Mouse (Mus musculus) forebrain, embryonic 14.5 days (tissue): ENCODE data around the gene Itga9. TPM values are rescaled to one million over a fixed set of nuclear protein-coding genes. Genes with fewer than 3 reads are reported as not detected.

Source experiments
- ATAC-seq: fragments of 200-750 bp; cut with Nextera tagmentation; 2 replicates; pipeline ENCODE4 v1.8.0; 2017; ENCODE audit warnings: mild to moderate bottlenecking, moderate library complexity
- DNase-seq: peaks from one replicate; pipeline ENCODE4 v3.0.0-alpha.2; 2015; ENCODE audit warnings: low spot score
- H3K27ac ChIP-seq: fragments of 300-500 bp; sonication (generic); 2 replicates; pipeline ENCODE4 v1.5.1; 2014; ENCODE audit warnings: low read depth, mild to moderate bottlenecking, control low read depth, low read length, moderate library complexity
- H3K27me3 ChIP-seq: fragments of 300-500 bp; sonication (generic); replicated peaks from 2 replicates; pipeline ENCODE4 v1.6.1; 2014; ENCODE audit warnings: low read length, control low read depth, mixed read lengths; ENCODE audit not compliant: control insufficient read depth, insufficient read depth
- H3K36me3 ChIP-seq: fragments of 300-500 bp; sonication (generic); 2 replicates; pipeline ENCODE4 v1.6.1; 2014; ENCODE audit warnings: low read length, control low read depth; ENCODE audit not compliant: control insufficient read depth, insufficient read depth
- H3K4me1 ChIP-seq: fragments of 300-500 bp; sonication (generic); 2 replicates; pipeline ENCODE4 v1.6.1; 2014; ENCODE audit warnings: antibody characterized with exemption, low read length, control low read depth; ENCODE audit not compliant: control insufficient read depth, insufficient read depth
- H3K4me2 ChIP-seq: fragments of 300-500 bp; sonication (generic); 2 replicates; pipeline ENCODE4 v1.6.1; 2014; ENCODE audit warnings: mild to moderate bottlenecking, control low read depth, low read length
- H3K4me3 ChIP-seq: fragments of 300-500 bp; sonication (generic); 2 replicates; pipeline ENCODE4 v1.5.1; 2014; ENCODE audit warnings: low read depth, low read length, control low read depth
- H3K9ac ChIP-seq: fragments of 300-500 bp; sonication (generic); 2 replicates; pipeline ENCODE4 v1.6.1; 2014; ENCODE audit warnings: mild to moderate bottlenecking, low read length, control low read depth, moderate library complexity
- H3K9me3 ChIP-seq: fragments of 300-500 bp; sonication (generic); replicated peaks from 2 replicates; pipeline ENCODE4 v1.6.1; 2016; ENCODE audit warnings: low read length, control low read depth, mixed read lengths; ENCODE audit not compliant: control insufficient read depth
- WGBS: fragments of 180-500 bp; shearing (Covaris S2); extraction: QIAGEN DNeasy Blood & Tissue Kit; methylation state at CpG from one replicate; pipeline ENCODE4 v1.1.7; 2014; 5-methylcytosine and 5-hydroxymethylcytosine counted together
- polyA plus RNA-seq: library from polyadenylated mRNA; unstranded; fragments of >200 nt; fragmentation: Nextera tagmentation; extraction: Ambion mirVana; gene quantifications from 2 replicates; pipeline ENCODE4 v1.2.1, GENCODE M21; 2014

The Itga9 gene
- polyA plus RNA-seq, 1 experiment from 2014 or later = 0.88 TPM

GRCm38 (mm10) chr9:118930611-118931010 is 324.1 kb downstream of the Itga9 start:
- no peak overlapping the region for H3K27ac ChIP-seq
- H3K36me3 ChIP-seq = no peaks in the 10 kb centered on the region
- no peaks in the 10 kb centered on the region for H3K9me3 ChIP-seq
- H3K4me2 ChIP-seq = no peak overlapping the region
- no peak overlapping the region for H3K9ac ChIP-seq
- no peak for DNase-seq
- no peak for ATAC-seq
- H3K27me3 ChIP-seq = no peaks in the 10 kb centered on the region
- no peak overlapping the region for H3K4me3 ChIP-seq
- 78% methylated on average over 9 of the region's 9 CpGs for WGBS
- peaks cover 5% of the 10 kb centered on the region; the same call in 1 of the 2 replicates for H3K4me1 ChIP-seq

GRCm38 (mm10) chr9:118933800-118934199 is 327.3 kb downstream of the Itga9 start:
- Histone ChIP-seq H3K4me2 (no peak overlapping the region), H3K4me1 (no peaks in the 10 kb centered on the region), H3K4me3 (no peak overlapping the region), H3K27ac (no peak overlapping the region), H3K27me3 (no peaks in the 10 kb centered on the region), H3K36me3 (no peaks in the 10 kb centered on the region), H3K9me3 (no peaks in the 10 kb centered on the region), H3K9ac (no peak overlapping the region)
- DNase-seq (no peak), ATAC-seq (no peak)
- WGBS = 93% methylated on average over 9 of the region's 9 CpGs

DNA sequence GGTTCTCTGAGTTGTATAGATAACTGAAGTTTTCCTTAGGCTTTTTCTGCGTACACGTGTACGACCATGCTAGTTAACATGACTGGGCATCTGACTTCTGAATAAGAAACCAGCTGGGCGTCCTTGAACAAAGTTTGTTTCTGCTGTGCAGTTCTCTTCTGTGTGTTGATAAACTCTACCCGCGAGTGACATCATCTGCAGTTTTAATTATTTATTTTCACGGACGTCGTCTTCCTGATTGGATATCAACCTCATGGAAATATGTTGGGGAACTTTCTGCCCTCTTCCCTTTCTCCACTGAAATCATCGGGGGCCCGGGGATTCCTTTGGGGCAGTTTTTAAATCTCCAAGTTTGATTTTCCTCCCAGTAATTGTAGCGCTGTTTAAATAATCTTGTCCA is 327.8 kb downstream of the Itga9 start:
- Histone ChIP-seq H3K36me3 (no peaks in the 10 kb centered on the region), H3K4me2 (no peak overlapping the region), H3K4me1 (no peaks in the 10 kb centered on the region), H3K27ac (no peak overlapping the region), H3K9ac (no peak overlapping the region), H3K4me3 (no peak overlapping the region), H3K27me3 (no peaks in the 10 kb centered on the region), H3K9me3 (no peaks in the 10 kb centered on the region)
- 91% methylated on average over 12 of the region's 12 CpGs for WGBS
- ATAC-seq (no peak), DNase-seq (no peak)

DNA sequence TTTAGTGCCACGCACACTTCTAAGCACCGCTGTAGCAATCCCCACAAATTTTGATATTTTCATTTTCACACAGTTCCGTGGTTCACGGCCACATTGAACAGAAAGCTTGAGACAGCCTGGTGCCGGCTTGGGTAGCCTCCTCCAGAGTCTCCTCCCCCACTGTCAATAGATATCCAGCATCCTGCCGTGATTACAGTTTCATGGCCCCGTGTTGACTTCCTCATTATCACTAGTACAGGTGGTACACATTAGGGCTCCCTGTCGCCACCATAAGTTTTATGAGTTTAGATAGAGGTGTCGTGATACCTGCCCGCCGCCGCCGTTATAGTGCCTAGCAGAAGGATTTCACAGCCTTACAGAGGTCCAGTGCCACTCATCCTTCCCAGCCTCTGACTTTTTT is 328.6 kb downstream of the Itga9 start:
- DNase-seq (no peak), ATAC-seq (no peak)
- Histone ChIP-seq H3K27ac (no peak overlapping the region), H3K27me3 (no peaks in the 10 kb centered on the region), H3K4me2 (no peak overlapping the region), H3K4me1 (no peaks in the 10 kb centered on the region), H3K36me3 (no peaks in the 10 kb centered on the region), H3K9ac (no peak overlapping the region), H3K4me3 (no peak overlapping the region), H3K9me3 (no peaks in the 10 kb centered on the region)
- WGBS = 91% methylated on average over 13 of the region's 13 CpGs

DNA sequence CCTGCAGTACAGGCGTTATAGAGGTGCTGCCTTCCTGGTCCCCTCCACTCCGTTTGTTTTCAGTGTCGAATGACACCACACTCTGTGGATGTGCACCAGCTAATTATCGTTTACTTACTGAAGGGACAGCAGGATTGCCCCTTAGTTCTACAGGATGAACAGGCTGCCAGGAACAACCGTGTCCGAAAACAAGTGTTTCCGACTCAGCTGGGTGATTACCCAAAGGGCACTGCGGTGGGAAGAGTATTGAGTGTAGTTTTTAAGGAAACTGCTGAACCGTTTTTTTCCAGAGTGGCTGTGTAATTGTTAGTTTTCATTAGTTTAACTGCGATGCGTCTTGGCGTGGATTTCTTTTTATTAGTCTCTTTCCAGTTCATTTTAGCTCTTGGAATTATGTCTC is 329.6 kb downstream of the Itga9 start:
- Histone ChIP-seq H3K4me3 (no peak overlapping the region), H3K4me1 (no peaks in the 10 kb centered on the region), H3K9me3 (no peaks in the 10 kb centered on the region), H3K4me2 (no peak overlapping the region), H3K36me3 (no peaks in the 10 kb centered on the region), H3K27ac (no peak overlapping the region), H3K9ac (0 out of 2 replicates have a peak overlapping the region, but pooled peaks have one; percentile 8), H3K27me3 (no peaks in the 10 kb centered on the region)
- no peak for DNase-seq
- WGBS = 65% methylated on average over 12 of the region's 12 CpGs
- no peak for ATAC-seq

GRCm38 (mm10) chr9:118937515-118937914 is 331.0 kb downstream of the Itga9 start:
- H3K36me3 ChIP-seq = no peaks in the 10 kb centered on the region

GRCm38 (mm10) chr9:118939410-118939809 is 332.9 kb downstream of the Itga9 start:
- Histone ChIP-seq H3K4me3 (no peak overlapping the region), H3K4me1 (no peaks in the 10 kb centered on the region), H3K27ac (no peak overlapping the region), H3K9ac (no peak overlapping the region), H3K36me3 (no peaks in the 10 kb centered on the region), H3K4me2 (no peak overlapping the region), H3K27me3 (no peaks in the 10 kb centered on the region), H3K9me3 (no peaks in the 10 kb centered on the region)
- no peak for DNase-seq
- 43% methylated on average over 13 of the region's 13 CpGs for WGBS
- ATAC-seq = no peak

More at GRCm38 (mm10) chr9:118937515-118937914, 331.0 kb downstream of the Itga9 start:
- DNase-seq (no peak), ATAC-seq (no peak)
- H3K27me3 ChIP-seq = no peaks in the 10 kb centered on the region
- no peak overlapping the region for H3K4me2 ChIP-seq
- WGBS = 48% methylated on average over 3 of the region's 3 CpGs
- no peaks in the 10 kb centered on the region for H3K9me3 ChIP-seq
- H3K9ac ChIP-seq = no peak overlapping the region
- H3K4me3 ChIP-seq = no peak overlapping the region
- no peak overlapping the region for H3K27ac ChIP-seq
- no peaks in the 10 kb centered on the region for H3K4me1 ChIP-seq

- H3K9ac ChIP-seq = no peak overlapping the region
- no peaks in the 10 kb centered on the region for H3K9me3 ChIP-seq
- ATAC-seq = no peak
- no peaks in the 10 kb centered on the region for H3K4me1 ChIP-seq
- no peak overlapping the region for H3K27ac ChIP-seq
- WGBS = 80% methylated on average over 12 of the region's 12 CpGs
- DNase-seq = no peak
- H3K36me3 ChIP-seq = no peaks in the 10 kb centered on the region
- H3K4me3 ChIP-seq = no peak overlapping the region
- H3K27me3 ChIP-seq = no peaks in the 10 kb centered on the region
- H3K4me2 ChIP-seq = no peak overlapping the region
These were observed 333.3 kb downstream of the Itga9 start for GRCm38 (mm10) chr9:118939831-118940230.

DNA sequence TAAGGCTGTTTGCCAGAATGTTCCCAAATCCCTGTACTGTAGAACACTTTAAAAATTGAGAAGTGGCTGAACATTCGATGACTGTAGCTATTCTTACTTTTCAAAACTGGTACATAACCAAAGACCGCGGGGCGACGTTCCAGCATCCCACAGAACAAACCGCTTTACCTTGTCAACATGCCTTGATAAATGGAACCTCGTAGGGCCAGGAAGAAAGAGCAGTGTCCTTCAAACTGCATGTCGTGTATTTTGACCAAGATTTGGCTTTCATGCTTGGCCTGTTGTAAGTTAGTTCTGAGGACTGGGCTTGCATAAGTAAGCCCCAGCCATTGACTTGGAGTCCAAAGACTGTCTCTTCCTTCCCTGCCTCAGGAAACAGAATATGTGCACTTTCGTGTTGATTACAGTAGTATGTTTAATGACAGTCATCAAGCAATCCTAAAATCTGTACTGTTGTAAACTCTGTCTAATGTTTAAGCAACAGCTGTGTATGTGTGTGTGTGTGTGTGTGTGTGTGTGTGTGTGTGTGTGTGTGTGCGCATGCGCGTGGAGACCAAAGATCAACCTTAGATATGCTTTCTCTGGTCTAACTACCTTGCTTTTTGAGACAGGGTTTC is 334.2 kb downstream of the Itga9 start:
- H3K27me3 ChIP-seq = no peaks in the 10 kb centered on the region
- H3K4me3 ChIP-seq = no peak overlapping the region
- no peaks in the 10 kb centered on the region for H3K4me1 ChIP-seq
- no peaks in the 10 kb centered on the region for H3K36me3 ChIP-seq
- no peak overlapping the region for H3K4me2 ChIP-seq
- H3K9ac ChIP-seq = no peak overlapping the region
- no peak overlapping the region for H3K27ac ChIP-seq
- no peaks in the 10 kb centered on the region for H3K9me3 ChIP-seq
- ATAC-seq (no peak), DNase-seq (no peak)
- 74% methylated on average over 12 of the region's 12 CpGs for WGBS
